In genomic region chr14:59045235-59045634, GRCm38 (mm10) we compare ENCODE assay signal across 18 mouse cellular contexts.
"Had no signal": no experiment of that assay in that cellular context is flagged by ENCODE, and none has a peak within 500 bp of the region (broad histone marks: within the 10 kb centered on the region; RNA-seq: fewer than 3 reads in every experiment).

No protein-coding gene starts in this region.

- H3K27ac ChIP-seq: limb, embryonic 13.5 days; liver, embryonic 12.5 days; liver, embryonic 15.5 days; lung, embryonic 15.5 days; midbrain, embryonic 10.5 days; midbrain, embryonic 13.5 days; stomach, embryonic 15.5 days had no signal

- DNase-seq: kidney, adult 18-20 months; kidney, adult 9 months; kidney, postnatal 14 days; kidney, postnatal 4 days; left cerebral cortex, postnatal 4 days; liver; right cerebral cortex, postnatal 25 days; thymus, adult 2 months; thymus, postnatal 14 days; thymus, postnatal 4 days had no signal

- H3K4me3 ChIP-seq: limb, embryonic 13.5 days; liver, embryonic 12.5 days; liver, embryonic 15.5 days; lung, embryonic 15.5 days; megakaryocyte, embryonic 14.5 days; midbrain, embryonic 10.5 days; midbrain, embryonic 13.5 days; stomach, embryonic 15.5 days had no signal

- H3K27me3 ChIP-seq: limb, embryonic 13.5 days; liver, embryonic 12.5 days; liver, embryonic 15.5 days; lung, embryonic 15.5 days; megakaryocyte, embryonic 14.5 days; midbrain, embryonic 13.5 days; stomach, embryonic 15.5 days had no signal

- H3K4me1 ChIP-seq: liver, embryonic 12.5 days; liver, embryonic 15.5 days; lung, embryonic 15.5 days; megakaryocyte, embryonic 14.5 days; midbrain, embryonic 13.5 days; stomach, embryonic 15.5 days had no signal

- H3K36me3 ChIP-seq: limb, embryonic 13.5 days; liver, embryonic 12.5 days; liver, embryonic 15.5 days; lung, embryonic 15.5 days; midbrain, embryonic 10.5 days; midbrain, embryonic 13.5 days; stomach, embryonic 15.5 days had no signal
